Mouse (Mus musculus): ENCODE data around the gene Srd5a1.

DNA sequence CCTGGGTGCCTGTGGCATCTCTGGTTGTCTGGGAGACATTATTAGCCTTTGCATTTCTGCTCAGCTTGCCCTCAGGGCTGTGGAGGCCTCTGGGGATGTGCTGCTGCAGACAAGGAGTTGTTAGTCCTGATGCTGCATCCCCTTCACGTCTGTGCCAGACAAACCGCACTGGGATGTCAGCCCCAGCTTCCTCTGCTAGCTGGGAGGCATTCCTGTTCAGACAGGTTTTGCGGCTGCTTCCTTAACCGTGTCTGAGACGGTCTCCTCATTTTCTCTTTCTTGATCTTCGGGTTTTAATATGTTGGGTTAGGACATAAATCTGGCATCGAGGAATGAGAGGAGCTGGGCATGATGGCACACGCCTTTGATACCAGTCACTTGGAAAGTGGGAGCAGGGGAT is 19.0 kb downstream of the Srd5a1 start:
- no peak for TF ChIP-seq CTCF (IDR thresholded peaks at IDR 0.05; ENCODE audit: low read depth)
- no peak for TF ChIP-seq EP300 (IDR thresholded peaks at IDR 0.05; ENCODE audit: low read depth)
